Mouse (Mus musculus) gonadal fat pad, adult 2 months (tissue): ENCODE data around the gene Ap5z1. TPM values are rescaled to one million over a fixed set of nuclear protein-coding genes. Genes with fewer than 3 reads are reported as not detected.

ENCODE experiments used
- DNase-seq: peaks from one replicate; pipeline ENCODE4 v3.0.0-alpha.2; 2012; ENCODE audit warnings: low read depth
- polyA plus RNA-seq: library from polyadenylated mRNA; depleted of rRNA; stranded (reverse); fragments of >200 nt; gene quantifications from 2 replicates; pipeline ENCODE4 v1.2.3, GENCODE M21; 2012

Ap5z1 gene
- polyA plus RNA-seq, 1 experiment, result 35.2 TPM

DNA sequence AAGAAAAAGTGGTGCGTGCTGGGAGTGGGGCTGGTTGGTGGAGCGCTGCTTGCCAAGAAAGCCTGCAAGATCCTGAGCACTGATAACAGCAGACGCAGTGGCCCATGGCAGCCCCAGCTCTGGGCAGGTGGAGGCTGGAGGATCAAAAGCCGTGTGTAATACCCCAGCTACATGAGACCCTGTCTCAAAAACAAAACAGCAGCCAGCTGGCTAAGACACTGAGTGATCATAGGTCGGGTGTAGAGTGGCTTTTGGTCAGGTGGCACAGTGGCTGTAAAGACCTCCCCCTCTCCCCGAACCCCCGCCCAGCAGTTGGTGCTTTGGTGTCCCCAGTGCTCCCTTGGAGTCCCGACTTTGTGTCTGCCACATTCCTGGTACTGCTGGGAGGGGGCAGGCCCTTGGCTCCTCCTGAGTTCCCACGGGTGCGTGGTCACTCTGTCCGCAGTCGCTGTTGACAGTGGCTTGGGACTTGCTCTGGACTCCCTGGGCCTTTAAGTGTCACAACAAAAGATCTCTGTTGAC is 23.8 kb upstream of the Ap5z1 start:
- no peak for DNase-seq

DNA sequence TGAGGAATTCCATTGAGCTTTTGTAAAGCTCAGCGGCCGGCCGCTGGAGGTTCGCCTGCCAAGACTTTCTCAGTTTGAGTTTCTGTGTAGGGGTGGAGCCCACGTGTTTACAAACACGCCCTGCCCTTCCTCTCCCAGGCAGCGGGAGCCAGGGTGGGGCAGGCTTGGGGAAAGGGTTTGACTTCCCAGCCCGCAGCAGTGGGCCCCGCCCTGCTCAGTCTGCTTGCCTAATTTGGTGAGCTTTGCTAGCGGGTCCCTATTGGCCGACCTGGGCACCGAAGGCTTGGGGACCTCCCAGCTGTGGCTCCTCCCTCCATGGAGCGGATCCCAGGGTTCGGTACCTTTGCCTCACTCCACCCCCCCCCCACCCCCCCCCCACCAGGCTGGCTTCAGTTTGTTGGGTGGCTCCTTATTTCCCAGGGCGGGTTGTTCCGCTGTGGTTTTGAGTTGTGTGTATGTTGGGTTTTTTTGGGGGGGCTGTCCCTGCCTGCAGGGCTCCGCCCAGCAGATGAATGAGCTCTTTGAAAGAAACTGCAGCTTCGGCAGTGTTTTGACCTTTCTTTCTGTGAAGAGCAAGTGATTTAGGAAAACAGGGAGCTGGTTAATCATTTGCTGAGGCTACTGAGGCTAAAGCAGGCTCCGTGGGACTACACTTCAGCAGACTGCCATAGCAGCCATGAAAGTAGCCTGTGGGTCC is 23.1 kb upstream of the Ap5z1 start:
- no peak for DNase-seq

DNA sequence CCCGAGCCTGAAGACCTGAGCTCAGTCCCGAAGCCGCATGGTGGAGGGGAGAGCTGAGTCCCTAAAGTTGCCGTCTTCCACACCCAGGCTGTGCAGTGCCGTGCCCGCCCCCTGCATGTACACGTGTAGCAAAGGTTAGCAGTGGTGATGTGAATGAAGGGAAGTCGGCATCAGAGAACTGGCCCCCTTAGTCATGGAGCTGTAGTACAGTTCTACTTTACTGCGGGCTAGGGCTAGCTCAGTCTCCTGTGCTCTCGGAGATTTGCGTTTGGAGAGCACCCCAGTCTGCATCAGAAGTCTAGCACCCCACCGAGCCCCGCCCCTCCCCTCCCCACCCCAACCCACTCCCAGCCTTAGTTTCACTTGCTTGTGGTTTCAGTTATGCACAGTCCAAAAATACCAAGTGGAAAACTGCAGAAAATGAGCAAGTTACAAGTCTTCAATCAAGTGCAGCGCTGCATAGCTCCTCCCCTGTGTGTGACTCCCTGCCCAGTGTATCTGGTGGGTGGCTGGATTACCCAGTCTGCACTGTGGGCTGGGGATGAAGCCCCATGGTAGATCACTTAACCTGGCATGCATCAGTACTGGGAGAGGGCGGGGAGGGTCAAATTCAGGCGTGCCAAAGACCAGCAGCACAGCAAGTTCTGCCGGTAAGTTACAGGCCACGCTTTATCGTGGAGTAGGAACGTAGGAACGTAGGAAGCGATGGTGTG is 22.3 kb upstream of the Ap5z1 start:
- no peak for DNase-seq

DNA sequence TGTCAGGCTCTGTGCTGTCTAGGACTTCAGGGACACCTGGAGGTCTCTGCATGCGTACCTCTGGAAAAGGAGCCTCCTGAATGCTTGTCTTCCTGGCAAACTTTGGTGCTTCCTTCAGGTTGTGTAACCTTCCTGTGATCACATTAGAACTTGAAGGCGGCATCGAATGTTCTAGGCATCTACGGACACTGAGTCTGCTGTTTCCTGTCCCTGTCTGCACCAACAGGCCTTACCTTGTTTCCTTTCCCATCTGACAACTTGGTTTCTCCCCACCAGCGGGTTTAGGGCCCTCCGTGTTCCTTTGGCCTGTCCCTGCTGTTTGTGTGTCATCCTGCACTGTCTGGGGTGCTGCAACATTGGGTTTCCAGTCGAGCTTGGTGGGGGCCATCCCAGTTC is 21.7 kb upstream of the Ap5z1 start:
- no peak for DNase-seq

DNA sequence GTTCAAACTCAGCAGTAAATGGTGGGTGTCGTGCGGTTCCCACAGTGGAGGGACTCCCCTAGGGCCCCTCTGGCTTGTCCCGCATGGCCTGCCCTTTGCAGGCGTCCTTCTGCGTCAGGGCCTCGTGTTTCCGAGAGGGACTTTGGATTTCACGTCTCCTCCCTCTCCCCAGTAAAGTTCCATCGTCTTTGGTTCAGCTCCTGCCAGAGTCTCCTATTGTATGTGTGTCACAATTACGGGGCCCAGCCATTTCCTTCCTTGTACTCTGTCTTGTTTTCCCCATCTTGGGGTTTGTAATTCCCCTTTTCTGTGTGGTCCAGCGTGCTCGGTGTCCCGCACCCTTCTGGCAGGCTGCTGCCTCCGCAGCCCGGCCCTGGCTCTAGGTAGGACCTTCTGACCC is 20.2 kb upstream of the Ap5z1 start:
- no peak for DNase-seq

DNA sequence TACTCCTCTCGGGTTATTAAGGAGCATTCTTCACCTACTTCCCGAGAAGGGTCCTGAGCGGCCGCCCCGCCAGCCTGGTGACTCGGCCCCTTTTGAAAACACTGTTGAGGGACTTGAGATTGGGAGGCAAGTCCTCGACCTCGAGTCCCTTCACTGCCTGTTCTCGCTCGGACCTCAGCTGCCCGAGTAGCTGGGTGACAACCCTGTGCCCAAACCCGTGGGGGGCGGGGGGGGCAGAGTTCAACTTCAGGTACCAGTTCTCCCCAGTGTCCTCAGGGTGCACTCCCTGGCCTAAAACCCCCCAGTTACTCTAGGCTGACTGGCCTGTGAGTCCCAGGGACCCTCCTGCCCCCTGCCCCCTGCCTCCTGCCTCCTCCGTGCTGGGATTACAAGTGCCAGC is 19.8 kb upstream of the Ap5z1 start:
- DNase-seq, result no peak

DNA sequence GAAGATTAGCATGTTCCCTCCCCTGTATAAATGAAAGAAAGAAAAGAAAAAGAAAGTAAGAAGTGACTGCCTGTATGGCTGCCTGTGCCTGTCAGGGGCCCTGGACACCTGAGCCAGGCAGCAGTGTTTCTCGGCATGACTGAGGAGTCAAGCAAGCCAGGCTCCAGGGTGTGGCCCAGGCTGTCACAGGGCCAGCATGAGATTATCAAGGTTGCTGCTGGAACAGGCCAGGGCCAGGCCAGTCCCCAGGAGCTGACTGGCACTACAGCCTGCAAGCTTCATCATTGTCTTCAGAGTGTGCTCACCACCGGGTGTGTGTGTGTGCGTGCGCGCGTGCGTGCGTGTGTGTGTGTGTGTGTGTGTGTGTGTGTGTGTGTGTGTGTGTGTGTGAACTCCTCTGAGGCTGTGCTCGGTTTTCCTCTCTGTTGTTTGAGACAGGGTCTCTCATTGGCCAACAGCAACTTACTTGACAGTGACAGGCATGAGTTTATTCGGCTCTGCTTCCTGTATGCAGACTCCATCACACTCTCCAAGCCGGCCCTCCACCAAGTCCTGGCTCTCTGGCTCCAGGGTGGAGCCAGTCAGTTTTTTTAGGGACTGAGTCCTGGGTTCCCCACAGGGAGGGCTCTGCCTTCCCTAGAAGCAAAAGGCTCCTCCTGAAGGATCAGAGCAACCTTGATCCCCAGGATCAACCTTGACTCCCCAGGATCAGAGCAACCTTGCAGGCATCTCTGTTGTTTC is 18.8 kb upstream of the Ap5z1 start:
- DNase-seq, result no peak

DNA sequence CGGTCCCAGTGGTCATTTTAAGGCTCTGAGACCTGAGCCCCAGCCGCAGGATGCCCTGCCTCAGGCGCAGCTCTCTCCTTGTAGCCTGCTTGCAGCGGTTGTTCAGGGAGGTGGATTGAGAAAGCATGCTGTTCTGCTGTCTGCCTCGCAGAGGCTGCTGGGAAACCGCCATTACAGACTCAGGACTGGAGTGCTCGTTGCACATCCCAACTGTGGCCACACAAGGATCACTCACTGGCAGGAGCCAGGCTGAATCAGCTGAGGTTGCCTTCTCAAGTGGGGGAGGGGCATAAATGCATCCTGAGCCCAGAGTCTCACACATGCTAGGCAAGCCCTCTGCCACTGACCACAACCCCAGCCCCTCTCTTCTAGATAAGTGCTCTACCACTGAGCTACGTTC is 18.0 kb upstream of the Ap5z1 start:
- DNase-seq, result no peak

DNA sequence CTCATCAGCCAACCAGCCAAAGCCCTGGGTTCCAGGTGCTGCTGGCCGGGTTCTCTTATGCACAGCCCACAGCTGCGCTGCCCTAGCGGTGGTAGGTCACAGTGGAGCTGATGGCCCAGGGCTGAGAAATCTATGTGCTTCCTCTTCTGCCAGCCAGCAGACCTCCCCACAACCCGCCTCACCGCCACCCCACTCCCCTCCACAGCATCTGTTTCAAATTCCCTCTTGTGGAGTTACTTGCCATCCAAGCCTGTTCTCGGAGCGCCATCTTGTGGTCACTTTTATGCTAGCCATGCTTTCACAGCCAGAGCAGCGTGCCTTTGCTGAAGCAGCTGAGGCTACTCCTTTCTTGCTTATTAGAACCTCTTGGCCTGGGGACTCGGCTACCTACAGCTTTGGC is 15.7 kb upstream of the Ap5z1 start:
- DNase-seq, result no peak

DNA sequence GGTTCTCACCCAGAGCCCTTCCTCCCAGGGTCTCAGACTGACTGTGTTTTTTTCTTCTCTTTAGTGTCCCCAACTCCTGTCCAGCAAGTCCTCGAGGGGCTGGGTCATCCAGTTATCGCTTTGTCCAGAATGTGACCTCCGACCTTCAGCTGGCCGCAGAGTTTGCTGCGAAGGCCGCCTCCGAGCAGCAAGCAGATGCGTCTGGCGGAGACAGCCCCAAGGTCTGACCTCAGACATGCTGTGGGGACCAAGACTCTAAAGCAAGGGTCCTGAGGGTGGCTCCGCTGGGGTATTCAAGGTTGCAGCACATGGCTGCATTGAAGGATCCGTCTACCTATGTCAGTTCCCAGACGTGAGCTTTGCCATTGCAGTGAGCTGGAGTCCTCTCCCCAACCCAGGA is 15.1 kb upstream of the Ap5z1 start:
- no peak for DNase-seq

DNA sequence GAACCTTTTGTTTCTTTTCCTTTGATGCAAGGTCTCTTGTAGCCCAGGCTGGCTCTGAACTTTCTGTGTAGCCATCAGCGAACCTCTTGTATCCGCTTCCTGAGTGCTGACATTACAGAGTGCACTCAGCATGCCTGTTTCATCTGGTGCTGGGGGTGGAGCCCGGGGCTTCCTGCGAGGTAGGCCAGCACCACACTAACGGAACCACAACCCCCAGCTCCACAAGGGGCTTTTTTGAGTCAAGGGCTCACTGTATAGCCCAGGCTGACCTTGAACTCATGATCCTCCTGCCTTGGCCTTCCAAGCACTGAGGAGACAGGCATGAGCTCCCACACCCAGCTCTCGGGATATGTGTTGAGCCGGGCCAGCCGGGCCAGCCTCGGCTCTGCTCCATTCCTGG is 12.9 kb upstream of the Ap5z1 start:
- no peak for DNase-seq

DNA sequence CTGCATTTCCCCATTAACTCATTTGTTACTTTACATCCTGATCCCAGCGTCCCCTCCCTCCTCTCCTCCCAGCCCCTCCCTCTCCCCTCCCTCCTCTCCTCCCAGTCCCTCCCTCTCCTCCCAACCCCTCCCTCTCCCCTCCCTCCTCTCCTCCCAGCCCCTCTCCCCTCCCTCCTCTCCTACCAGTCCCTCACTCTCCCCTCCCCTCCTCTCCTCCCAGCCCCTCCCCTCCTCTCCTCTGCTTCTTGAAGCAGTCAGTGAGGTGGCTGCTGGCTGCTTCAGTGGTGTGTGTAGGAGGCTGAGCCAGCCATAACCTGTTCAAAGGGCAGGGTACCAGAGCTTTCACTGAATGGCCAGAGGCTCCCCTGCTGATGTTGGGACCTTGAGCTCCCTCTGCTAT is 12.0 kb upstream of the Ap5z1 start:
- DNase-seq, result no peak

DNA sequence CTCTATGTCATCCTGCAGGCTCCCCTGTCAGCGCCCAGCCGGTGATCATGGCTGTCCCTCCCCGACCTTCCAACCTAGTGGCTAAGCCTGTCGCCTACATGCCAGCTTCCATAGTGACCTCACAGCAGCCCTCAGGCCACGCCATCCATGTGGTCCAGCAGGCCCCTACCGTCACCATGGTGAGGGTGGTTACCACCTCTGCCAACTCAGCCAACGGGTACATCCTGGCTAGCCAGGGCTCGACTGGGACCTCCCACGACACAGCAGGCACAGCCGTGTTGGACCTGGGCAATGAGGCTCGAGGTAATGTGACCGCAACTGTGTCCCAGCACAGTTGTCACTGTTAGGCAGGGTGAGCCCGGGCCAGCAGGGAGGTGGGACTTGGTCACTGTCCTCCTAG is 10.0 kb upstream of the Ap5z1 start:
- no peak for DNase-seq

DNA sequence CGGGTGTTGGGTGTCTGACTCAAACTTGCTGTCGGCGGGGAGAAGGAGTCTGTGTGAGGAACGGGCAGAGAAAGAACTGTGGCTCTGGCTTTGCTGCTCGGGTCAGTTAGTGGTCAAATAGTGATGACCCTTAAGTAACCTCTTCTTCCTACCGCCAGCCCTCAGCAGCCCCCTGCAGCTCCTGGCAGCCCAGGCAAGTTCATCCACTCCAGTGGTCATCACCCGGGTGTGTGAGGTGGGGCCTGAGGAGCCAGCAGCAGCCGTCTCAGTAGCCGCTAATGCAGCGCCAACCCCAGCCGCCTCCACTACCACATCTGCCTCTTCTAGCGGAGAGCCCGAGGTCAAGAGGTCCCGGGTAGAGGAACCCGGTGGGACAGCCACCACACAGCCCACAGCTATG is 7.4 kb upstream of the Ap5z1 start:
- DNase-seq, result no peak

DNA sequence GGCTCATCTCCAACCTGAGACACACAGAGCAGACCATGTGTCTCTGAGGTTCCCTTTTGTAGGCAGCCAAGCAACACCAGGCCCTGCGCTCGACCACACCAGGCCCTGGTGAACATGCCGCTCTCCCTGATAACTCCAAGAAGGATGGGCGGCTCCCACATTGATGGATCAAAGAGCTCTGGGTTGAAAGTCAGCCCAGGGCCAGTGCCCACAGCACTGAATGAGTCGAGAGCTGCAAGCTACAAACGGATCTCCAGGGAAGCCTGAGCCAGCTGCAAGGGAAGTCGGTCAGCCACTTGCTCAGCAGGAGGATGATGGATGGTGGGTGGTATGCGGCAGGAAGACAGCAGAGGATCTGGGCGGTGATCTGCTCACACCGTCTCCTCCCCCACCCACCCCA is 6.4 kb upstream of the Ap5z1 start:
- no peak for DNase-seq

DNA sequence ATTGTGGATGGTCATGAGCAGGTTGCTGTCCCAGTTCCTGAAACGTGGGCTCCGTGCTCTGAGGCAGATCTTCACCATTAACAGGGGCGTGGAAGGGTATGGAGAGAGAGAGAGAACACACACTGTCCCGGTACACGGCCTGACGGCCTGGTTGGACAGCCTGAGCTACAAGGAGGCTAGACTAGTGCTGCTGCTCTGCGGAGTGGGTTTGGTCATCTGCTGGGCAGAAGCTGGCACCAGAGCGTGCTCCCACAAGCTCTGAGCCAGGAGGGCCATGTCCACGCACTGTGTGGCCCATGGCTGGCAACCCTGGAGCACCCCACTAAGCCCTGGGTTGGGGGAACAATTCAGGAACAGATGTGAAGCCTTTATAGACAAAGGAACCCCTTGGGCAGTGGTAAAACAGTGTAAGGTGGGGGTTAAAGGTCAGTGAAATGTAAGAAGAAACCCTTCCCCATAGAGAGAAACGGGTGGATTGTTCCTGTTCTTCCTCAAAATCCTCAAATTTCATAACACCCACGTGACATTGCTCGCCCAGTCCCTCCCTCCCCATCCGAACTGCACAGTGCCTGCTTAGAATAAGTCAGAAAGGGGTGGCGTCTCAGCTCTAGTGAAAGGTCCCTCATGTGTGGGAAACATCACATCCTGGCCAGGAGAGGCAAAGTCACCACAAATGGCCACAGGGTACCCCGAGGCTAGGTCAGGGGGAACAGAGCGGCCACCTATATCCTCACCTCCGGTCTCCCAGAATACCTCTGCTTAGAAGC is 4.8 kb upstream of the Ap5z1 start:
- DNase-seq, result no peak

DNA sequence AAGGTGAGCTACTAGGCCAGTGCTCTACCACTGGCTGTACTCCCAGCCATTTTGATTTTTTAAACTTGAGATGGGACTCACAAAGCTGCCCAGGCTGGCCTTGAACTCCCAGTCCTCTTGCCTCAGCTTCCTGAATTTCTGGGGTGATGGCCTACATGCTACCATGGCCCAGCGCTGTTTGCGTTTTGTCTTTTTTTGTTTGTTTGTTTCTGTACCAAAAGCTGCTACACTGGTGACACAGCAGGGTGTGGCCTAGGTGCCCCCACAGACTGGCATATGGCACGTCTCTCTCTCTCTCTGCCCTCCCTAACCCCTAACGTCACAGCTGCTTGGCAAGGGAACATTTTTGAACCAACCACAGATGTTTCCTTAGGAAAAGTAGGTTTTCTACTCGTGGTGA is 3.9 kb upstream of the Ap5z1 start:
- DNase-seq, result no peak

DNA sequence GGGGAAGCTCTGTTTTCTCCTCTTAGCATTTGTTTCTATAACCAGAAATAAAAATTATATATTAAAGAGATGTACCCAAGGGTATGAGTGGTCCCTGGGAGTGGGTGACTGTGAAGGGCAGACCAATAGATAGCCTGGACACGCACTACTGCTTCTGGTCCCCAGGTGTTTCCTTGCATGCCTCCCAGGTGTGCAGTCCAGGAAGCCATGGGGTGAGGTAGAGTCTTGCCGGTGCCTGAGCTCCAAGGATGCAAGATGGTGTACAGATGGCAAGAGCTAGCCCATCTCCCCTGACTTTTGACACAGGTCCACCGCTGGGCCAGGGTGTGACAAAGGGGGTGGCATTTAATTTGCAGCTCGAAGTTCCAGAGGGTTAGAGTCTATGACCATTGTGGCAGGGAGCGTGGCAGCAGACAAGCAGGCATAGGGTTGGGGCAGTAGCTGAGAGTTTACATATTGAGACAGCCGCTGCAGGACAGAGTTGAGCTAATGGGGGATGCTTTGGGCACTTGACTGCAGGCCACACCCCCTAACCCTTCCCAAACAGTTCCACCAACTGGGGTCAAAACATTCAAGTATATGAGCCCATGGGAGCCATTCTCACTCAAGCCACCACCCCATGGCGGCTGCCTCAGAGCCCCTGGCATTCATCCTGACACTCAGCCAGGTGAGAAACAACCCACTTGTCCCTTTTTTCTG is 1.7 kb upstream of the Ap5z1 start:
- DNase-seq, result no peak

DNA sequence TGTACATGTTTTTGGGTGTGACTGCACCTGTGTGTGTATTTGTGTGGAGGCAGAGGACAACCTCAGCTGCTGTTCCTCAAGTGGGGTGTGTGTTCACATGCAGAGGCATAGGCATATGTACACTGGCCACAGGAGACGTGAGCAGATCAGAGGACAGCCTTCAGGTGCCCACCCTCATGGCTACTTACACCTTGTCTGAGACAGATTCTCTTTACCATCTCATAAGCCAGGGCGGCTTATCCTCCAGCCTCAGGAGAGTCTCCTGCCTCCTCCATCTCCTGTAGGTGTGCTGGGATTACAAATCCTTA is 1.1 kb upstream of the Ap5z1 start:
- DNase-seq, result no peak

DNA sequence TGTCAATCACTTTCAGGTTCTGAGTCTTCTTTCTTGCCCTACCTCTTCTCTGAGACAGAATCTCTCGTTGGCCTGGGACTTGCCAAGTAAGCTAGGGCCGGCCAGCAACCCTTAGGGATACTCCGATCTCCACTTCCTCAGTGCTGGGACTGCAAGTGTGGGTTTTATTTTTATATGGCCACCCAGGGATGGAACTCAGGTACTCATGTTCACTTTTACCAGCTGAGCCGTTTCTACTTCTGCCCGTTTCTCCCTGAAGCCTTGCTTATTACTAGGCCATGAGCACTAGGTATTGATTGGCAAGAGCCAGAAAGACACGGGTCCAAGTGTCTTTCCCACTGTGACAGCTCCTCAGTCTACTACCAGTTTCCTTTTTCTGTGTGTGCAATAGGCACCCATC is 733 bp upstream of the Ap5z1 start:
- no peak for DNase-seq

DNA sequence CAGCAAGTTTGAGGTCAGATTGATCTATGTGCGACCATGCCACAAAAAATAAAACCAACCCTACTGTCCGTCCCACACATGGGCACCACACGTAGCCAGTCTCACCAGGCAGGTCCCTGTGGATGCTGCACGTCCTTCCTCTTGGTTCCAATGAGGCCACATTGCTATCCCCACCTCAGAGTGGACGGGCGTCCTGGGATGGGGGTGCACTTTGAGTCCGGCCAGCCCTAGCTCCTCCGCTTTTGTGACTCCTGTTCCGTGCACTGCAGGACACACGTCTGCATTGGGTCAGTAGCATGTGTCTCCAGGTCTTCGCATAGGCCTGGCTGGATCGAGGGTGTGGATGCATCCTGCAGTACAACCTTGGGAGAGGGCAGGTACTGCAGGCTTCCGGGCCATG is 4.6 kb downstream of the Ap5z1 start:
- no peak for DNase-seq

DNA sequence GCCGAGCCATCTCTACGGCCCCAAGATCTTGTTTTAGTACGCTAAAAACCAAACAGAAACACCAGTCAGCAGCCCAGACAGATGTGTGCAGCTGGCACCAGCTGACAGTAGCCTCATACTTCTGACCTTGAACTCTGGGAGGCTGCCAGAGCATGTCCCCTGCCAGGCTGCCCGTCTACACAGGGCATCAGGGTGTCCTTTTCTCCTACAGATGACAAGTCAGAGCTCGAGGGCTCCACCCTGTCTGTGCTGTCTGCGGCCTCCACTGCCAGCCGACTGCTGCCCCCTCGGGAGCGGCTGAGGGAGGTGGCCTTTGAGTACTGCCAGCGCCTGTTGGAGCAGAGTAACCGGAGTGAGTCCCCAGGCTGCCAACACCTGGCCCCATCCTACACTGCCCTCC is 6.1 kb downstream of the Ap5z1 start:
- no peak for DNase-seq
